Mouse (Mus musculus) heart, embryonic 10.5 days (tissue): ENCODE data around the gene Glyctk. TPM values are rescaled to one million over a fixed set of nuclear protein-coding genes. Genes with fewer than 3 reads are reported as not detected.
"Not testable (repeated sequence)": the region's sequence is repeated elsewhere in the genome, so short reads cannot be mapped to it uniquely, and the experiment has no call there.

Experiments used
- DNase-seq: peaks from one replicate; pipeline ENCODE4 v3.0.0-alpha.2; 2017; ENCODE audit warnings: low spot score
- H3K27ac ChIP-seq: fragments of 300-500 bp; sonication (generic); 2 replicates; pipeline ENCODE4 v1.5.1; 2016; ENCODE audit warnings: mild to moderate bottlenecking
- H3K27me3 ChIP-seq: fragments of 300-500 bp; sonication (generic); 2 replicates; pipeline ENCODE4 v1.6.1; 2016; ENCODE audit warnings: mild to moderate bottlenecking; ENCODE audit not compliant: poor library complexity, insufficient read depth, severe bottlenecking
- H3K36me3 ChIP-seq: fragments of 300-500 bp; sonication (generic); 2 replicates; pipeline ENCODE4 v1.6.1; 2016; ENCODE audit warnings: mild to moderate bottlenecking, moderate library complexity
- H3K4me1 ChIP-seq: fragments of 300-500 bp; sonication (generic); 2 replicates; pipeline ENCODE4 v1.6.1; 2016; ENCODE audit warnings: mild to moderate bottlenecking
- H3K4me3 ChIP-seq: fragments of 300-500 bp; sonication (generic); 2 replicates; pipeline ENCODE4 v1.5.1; 2016; ENCODE audit warnings: mild to moderate bottlenecking, moderate library complexity
- H3K9me3 ChIP-seq: fragments of 300-500 bp; sonication (generic); 2 replicates; pipeline ENCODE4 v1.6.1; 2016; ENCODE audit warnings: mild to moderate bottlenecking, moderate library complexity
- WGBS: fragments of 180-500 bp; shearing (Covaris S2); methylation state at CpG from one replicate; pipeline ENCODE4 v1.1.7; 2016; 5-methylcytosine and 5-hydroxymethylcytosine counted together
- polyA plus RNA-seq: library from polyadenylated mRNA; unstranded; fragments of >200 nt; fragmentation: Nextera tagmentation; extraction: Ambion mirVana; gene quantifications from 2 replicates; pipeline ENCODE4 v1.2.1, GENCODE M21; 2016

Glyctk gene
- polyA plus RNA-seq, 1 experiment from 2014 or later, result 2.5 TPM

GRCm38 (mm10) chr9:106171346-106172158 is 13.6 kb upstream of the Glyctk start:
- H3K9me3 ChIP-seq, result no peaks in the 10 kb centered on the region
- H3K36me3 ChIP-seq, result peaks cover 8% of the 10 kb centered on the region
- no peaks in the 10 kb centered on the region for H3K27me3 ChIP-seq
- peaks cover 23% of the 10 kb centered on the region for H3K4me1 ChIP-seq
- WGBS, result under 1% methylated on average over 30 of the region's 30 CpGs
- H3K4me3 ChIP-seq, result peak overlapping the region; percentile 78
- peak overlapping the region; percentile 96 for H3K27ac ChIP-seq
- DNase-seq, result peak; percentile 87

DNA sequence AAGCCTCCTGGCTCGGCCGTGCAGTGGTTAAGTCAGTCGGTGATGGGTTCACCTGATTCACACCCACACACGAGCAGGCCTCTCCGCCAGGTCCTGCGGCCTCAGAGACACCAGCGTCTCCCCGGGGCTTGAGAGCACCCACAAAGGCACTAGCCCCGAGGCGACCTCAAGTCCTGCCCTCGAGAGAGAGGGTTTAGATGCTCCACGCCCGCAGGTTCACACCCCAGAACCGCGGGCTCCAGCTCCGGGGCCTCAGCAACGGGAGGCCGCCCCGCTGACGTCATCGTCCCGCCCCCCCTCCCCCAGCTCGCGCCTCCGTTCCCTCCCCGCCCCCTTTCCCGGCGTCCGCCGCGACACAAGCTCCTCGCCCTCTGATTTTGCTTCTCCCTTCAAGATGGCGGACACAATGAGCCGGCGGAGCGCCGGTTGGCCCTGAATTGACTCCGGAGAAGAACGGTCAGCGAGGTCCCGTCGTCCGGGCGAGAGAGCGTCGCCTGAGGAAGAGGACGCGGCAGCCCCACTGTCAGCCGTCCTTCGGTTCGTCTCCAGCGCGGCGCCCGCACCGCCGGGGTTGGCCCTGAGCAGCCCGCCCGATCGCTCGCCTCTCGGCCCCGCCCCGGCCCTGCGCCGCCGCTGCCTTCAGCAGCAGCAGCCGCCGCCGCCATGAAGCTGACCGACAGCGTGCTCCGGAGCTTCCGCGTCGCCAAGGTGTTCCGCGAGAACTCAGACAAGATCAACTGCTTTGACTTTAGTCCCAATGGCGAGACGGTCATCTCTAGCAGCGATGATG is 12.8 kb upstream of the Glyctk start, which contains the start of gene Wdr82:
Gene Wdr82 (plus strand): TSS at position 373 of the 790 bp plus-strand sequence.
- WGBS, result under 1% methylated on average over 80 of the region's 81 CpGs
- Histone ChIP-seq H3K36me3 (no peaks in the 10 kb centered on the region), H3K9me3 (no peaks in the 10 kb centered on the region), H3K27me3 (no peaks in the 10 kb centered on the region), H3K4me1 (peaks cover 23% of the 10 kb centered on the region), H3K27ac (peak within 1 kb of the TSS; percentile 96), H3K4me3 (peak within 1 kb of the TSS; percentile 78)
- peak; percentile 97 for DNase-seq

- H3K27ac ChIP-seq, result peak overlapping the region; percentile 96; the same call in 1 of the 2 replicates
- H3K4me1 ChIP-seq, result peaks cover 23% of the 10 kb centered on the region
- no peaks in the 10 kb centered on the region for H3K9me3 ChIP-seq
- DNase-seq, result no peak
- peak overlapping the region; percentile 78; the same call in 1 of the 2 replicates for H3K4me3 ChIP-seq
- no peaks in the 10 kb centered on the region for H3K36me3 ChIP-seq
- H3K27me3 ChIP-seq, result no peaks in the 10 kb centered on the region
- 32% methylated on average over 6 of the region's 6 CpGs for WGBS
Measured at GRCm38 (mm10) chr9:106169917-106170316, 12.0 kb upstream of the Glyctk start.

DNA sequence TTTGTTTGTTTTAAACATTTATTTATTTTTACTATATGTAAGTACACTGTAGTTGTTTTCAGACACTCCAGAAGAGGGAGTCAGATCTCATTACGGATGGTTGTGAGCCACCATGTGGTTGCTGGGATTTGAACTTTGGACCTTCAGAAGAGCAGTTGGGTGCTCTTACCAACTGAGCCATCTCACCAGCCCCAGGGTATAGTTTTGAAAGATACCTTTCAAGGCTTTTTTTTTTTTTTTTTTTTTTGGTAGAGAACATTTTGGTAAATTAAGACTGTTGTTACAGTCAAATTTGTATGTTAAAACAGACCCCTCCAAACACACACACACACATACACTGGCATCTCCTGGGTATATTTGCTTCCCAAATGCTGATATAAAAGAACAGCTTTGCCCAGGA is 11.1 kb upstream of the Glyctk start:
- WGBS, result 66% methylated on average over 1 of the region's 1 CpGs
- H3K9me3 ChIP-seq, H3K36me3 ChIP-seq, H3K27ac ChIP-seq, H3K4me3 ChIP-seq, DNase-seq, H3K27me3 ChIP-seq: not testable (repeated sequence)
- peaks cover 21% of the 10 kb centered on the region for H3K4me1 ChIP-seq

DNA sequence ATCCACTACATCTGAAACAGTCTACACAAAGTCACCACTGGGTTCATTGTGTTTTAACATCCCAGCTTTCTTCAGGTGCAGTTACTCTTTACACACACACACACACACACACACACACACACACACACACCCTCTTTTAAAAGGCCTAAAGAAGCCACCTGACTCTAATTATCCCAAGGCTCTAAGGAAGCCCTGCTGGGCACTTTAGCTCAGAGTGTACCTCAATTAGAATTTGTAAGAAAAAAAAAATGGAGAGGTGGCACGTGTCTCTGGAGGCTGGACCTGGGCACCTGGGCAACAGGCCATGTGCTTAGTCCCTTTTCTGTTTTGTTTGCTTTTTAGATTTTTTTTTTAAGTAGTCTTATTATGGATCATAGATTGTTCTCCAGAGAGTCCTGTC is 9.8 kb upstream of the Glyctk start:
- Histone ChIP-seq H3K36me3 (no peaks in the 10 kb centered on the region), H3K27me3 (no peaks in the 10 kb centered on the region), H3K9me3 (no peaks in the 10 kb centered on the region), H3K27ac (no peak overlapping the region), H3K4me1 (peaks cover 10% of the 10 kb centered on the region; the same call in 1 of the 2 replicates), H3K4me3 (no peak overlapping the region)
- WGBS, result 64% methylated on average over 1 of the region's 1 CpGs
- DNase-seq, result no peak

DNA sequence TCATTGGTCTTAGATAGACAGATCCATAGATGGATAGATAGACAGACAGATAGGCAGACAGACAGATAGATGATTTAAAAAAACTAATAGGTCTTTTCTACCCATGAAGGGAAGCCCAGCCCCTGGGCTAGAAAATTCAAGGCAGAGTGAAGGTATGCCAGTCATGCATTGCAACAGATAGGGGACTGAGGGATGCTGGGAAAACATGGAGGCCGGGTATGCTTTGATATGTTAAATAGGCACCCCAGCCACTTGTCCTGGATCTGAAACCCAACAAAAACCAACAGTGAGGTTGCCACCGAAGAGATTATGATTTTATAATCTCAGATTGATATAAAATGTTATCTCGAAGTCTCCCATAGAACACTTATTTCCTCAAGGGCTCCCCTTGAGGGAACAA is 9.3 kb upstream of the Glyctk start:
- H3K4me3 ChIP-seq, result no peak overlapping the region
- no peak overlapping the region for H3K27ac ChIP-seq
- no peaks in the 10 kb centered on the region for H3K9me3 ChIP-seq
- H3K27me3 ChIP-seq, result no peaks in the 10 kb centered on the region
- no peaks in the 10 kb centered on the region for H3K36me3 ChIP-seq
- 80% methylated on average over 3 of the region's 3 CpGs for WGBS
- no peak for DNase-seq
- peaks cover 10% of the 10 kb centered on the region; the same call in 1 of the 2 replicates for H3K4me1 ChIP-seq

GRCm38 (mm10) chr9:106166709-106167108 is 8.8 kb upstream of the Glyctk start:
- H3K27ac ChIP-seq, result no peak overlapping the region
- DNase-seq, result no peak
- no peaks in the 10 kb centered on the region for H3K27me3 ChIP-seq
- H3K36me3 ChIP-seq, result no peaks in the 10 kb centered on the region
- 65% methylated on average over 2 of the region's 2 CpGs for WGBS
- no peaks in the 10 kb centered on the region for H3K9me3 ChIP-seq
- H3K4me3 ChIP-seq, result no peak overlapping the region
- peaks cover 10% of the 10 kb centered on the region; the same call in 1 of the 2 replicates for H3K4me1 ChIP-seq

DNA sequence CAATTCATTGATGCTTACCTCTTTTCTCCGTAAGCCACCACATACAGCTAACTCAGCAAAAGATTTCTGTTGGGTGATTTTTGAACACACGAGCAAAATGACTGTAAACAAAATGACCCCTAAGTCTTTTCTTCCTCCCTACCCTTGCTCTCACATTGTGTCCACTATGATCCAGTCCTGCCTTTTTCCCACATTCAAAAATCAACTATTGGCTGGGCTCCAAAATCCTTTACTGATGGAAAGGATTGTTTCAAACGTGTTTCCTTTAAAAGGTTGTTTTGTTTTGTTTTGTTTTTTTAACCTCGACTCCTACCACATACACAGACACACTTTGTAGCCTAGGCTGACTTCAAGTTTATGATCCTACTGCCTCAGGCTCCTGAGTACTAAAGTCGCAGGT is 2.5 kb upstream of the Glyctk start:
- no peaks in the 10 kb centered on the region for H3K9me3 ChIP-seq
- no peaks in the 10 kb centered on the region for H3K36me3 ChIP-seq
- no peak for DNase-seq
- WGBS, result 41% methylated on average over 5 of the region's 5 CpGs
- H3K27me3 ChIP-seq, result peaks cover 10% of the 10 kb centered on the region; the same call in 1 of the 2 replicates
- H3K4me1 ChIP-seq, result peaks cover 8% of the 10 kb centered on the region
- peak overlapping the region; percentile 98 for H3K27ac ChIP-seq
- H3K4me3 ChIP-seq, result peak overlapping the region; percentile 84

DNA sequence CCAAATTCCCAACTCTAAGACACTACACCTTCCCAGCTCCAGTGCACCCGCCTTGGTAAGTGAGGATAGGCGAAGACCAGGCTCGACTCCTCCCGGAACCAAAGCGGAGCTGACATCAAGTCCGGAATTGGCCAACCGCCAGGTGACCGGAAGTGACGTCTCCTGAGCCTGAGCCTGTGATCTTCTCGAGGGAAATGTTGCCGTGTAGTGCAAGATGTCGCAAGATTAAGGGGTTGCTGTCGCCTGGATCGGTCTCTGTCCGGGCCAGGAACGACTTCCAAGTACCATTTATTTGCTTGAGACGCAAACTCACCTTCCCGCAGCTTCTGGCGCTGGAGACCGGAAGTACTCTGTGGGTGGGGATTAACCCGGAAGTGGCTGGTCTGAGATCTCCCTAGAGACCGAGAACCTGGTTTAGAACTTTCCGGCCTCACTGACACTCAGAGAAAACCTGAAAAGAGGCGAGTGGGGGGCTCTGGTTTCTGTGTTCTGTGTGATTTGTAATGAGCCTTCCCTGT is 1.9 kb upstream of the Glyctk start:
- Histone ChIP-seq H3K36me3 (no peaks in the 10 kb centered on the region), H3K9me3 (no peaks in the 10 kb centered on the region), H3K27me3 (peaks cover 16% of the 10 kb centered on the region; the same call in 1 of the 2 replicates), H3K4me1 (peaks cover 10% of the 10 kb centered on the region), H3K4me3 (peak overlapping the region; percentile 84), H3K27ac (peak overlapping the region; percentile 98)
- WGBS, result 1% methylated on average over 24 of the region's 24 CpGs
- peak; percentile 97 for DNase-seq

DNA sequence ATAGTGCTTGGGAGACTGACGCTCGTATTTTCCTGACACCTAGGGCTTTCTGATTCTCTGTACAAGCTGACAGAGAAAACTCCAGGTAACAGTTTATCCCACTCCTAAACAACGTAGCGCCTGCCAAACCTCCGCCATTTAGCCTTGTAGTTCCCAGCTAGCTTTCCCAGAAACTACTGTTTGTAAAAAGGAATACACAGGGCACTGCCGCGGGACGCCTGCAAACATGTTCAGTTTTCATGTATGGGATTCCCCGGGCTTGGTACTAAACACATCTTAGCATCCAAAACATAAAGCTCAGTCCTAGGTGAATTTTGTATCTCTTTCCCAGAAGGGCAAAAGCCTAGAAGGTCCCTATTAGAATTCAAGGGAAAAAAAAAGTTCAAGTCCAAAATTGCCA is 1.3 kb upstream of the Glyctk start:
- peak overlapping the region; percentile 84 for H3K4me3 ChIP-seq
- H3K4me1 ChIP-seq, result peaks cover 10% of the 10 kb centered on the region
- H3K27me3 ChIP-seq, result peaks cover 22% of the 10 kb centered on the region; the same call in 1 of the 2 replicates
- DNase-seq, result no peak
- no peaks in the 10 kb centered on the region for H3K36me3 ChIP-seq
- H3K27ac ChIP-seq, result peak overlapping the region; percentile 98; the same call in 1 of the 2 replicates
- no peaks in the 10 kb centered on the region for H3K9me3 ChIP-seq
- 78% methylated on average over 9 of the region's 9 CpGs for WGBS

DNA sequence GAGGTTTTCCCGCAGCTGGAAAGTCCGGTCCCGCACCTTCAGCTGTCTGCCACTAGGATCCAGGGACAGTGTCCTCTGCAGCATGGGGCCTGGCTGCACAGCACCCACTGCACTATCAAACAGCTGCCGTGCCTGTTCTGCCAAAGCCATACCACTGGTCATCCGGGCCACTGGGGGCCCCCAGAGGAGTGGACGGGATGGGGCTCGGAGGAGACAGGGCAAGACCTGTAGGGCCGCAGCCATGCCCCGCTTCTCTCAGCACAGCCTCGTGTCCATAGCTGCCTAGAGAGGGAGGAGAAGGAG is 364 bp downstream of the Glyctk start:
- WGBS, result 82% methylated on average over 10 of the region's 10 CpGs
- DNase-seq, result no peak
- Histone ChIP-seq H3K27ac (no peak overlapping the region), H3K27me3 (peaks cover 29% of the 10 kb centered on the region), H3K4me3 (no peak overlapping the region), H3K9me3 (no peaks in the 10 kb centered on the region), H3K36me3 (no peaks in the 10 kb centered on the region), H3K4me1 (peaks cover 10% of the 10 kb centered on the region)

DNA sequence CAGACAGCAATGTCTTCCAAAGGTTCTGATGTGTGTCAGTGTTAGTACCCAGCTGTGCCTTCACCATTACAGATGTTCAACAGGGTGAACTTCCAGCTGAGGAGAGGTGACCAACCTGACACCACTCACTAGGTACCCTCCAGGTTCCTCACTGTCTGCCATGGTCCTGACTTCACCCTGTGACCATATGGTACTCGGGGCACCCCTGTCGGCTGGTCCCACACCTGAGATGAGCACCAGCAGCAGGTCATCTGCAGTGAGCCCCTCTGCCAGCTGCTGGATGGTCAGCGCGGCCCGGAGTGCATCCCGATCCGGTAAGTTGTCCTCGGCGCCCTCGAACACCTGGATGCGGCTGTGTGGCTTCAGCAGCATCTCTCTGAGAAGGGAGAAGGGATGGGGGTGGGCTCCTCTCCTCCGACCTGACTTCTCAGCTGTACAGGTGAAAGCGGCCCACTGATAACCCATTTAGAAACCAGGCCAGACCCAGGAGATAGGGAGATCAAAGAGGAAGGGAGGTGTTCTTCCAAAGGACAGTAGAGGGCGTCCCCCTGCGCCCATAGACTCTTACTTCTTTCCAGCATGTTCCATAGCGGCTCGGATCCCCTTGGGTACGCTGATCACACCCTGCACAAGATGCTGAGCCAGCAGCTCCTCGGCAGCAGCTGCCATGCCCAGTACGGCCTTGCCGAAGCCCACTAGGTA is 866 bp downstream of the Glyctk start:
- no peak overlapping the region for H3K4me3 ChIP-seq
- H3K9me3 ChIP-seq, result no peaks in the 10 kb centered on the region
- WGBS, result 79% methylated on average over 21 of the region's 21 CpGs
- peaks cover 29% of the 10 kb centered on the region for H3K27me3 ChIP-seq
- peaks cover 10% of the 10 kb centered on the region for H3K4me1 ChIP-seq
- no peaks in the 10 kb centered on the region for H3K36me3 ChIP-seq
- H3K27ac ChIP-seq, result no peak overlapping the region
- no peak for DNase-seq
